Mouse (Mus musculus) heart, embryonic 16.5 days (tissue): ENCODE data around the gene Dnajc9. TPM values are rescaled to one million over a fixed set of nuclear protein-coding genes. Genes with fewer than 3 reads are reported as not detected.

Source experiments
- ATAC-seq: fragments of 200-750 bp; cut with Nextera tagmentation; replicated peaks from 2 replicates; pipeline ENCODE4 v1.8.0; 2017; ENCODE audit warnings: moderate number of reproducible peaks; ENCODE audit not compliant: insufficient read depth, low FRiP score; ENCODE audit errors: extremely low read depth
- H3K27ac ChIP-seq: fragments of 300-500 bp; sonication (generic); 2 replicates; pipeline ENCODE4 v1.5.1; 2014; ENCODE audit warnings: mild to moderate bottlenecking, low read length, control low read depth, moderate library complexity
- H3K27me3 ChIP-seq: fragments of 300-500 bp; sonication (generic); 2 replicates; pipeline ENCODE4 v1.6.1; 2014; ENCODE audit warnings: low read length, mixed read lengths; ENCODE audit not compliant: control insufficient read depth, insufficient read depth
- H3K36me3 ChIP-seq: fragments of 300-500 bp; sonication (generic); 2 replicates; pipeline ENCODE4 v1.6.1; 2014; ENCODE audit not compliant: control insufficient read depth, insufficient read depth
- H3K4me1 ChIP-seq: fragments of 300-500 bp; sonication (generic); 2 replicates; pipeline ENCODE4 v1.6.1; 2014; ENCODE audit warnings: low read length, mixed read lengths; ENCODE audit not compliant: control insufficient read depth, insufficient read depth
- H3K4me2 ChIP-seq: fragments of 300-500 bp; sonication (generic); 2 replicates; pipeline ENCODE4 v1.6.1; 2014; ENCODE audit warnings: low read depth, mild to moderate bottlenecking, control low read depth, low read length
- H3K4me3 ChIP-seq: fragments of 300-500 bp; sonication (generic); 2 replicates; pipeline ENCODE4 v1.5.1; 2014; ENCODE audit warnings: mild to moderate bottlenecking, control low read depth, low read length
- H3K9ac ChIP-seq: fragments of 300-500 bp; sonication (generic); 2 replicates; pipeline ENCODE4 v1.6.1; 2014; ENCODE audit warnings: low read length, control low read depth
- H3K9me3 ChIP-seq: fragments of 300-500 bp; sonication (generic); replicated peaks from 2 replicates; pipeline ENCODE4 v1.6.1; 2016; ENCODE audit warnings: low read length; ENCODE audit not compliant: control insufficient read depth
- WGBS: fragments of 180-500 bp; shearing (Covaris S2); extraction: QIAGEN DNeasy Blood & Tissue Kit; methylation state at CpG from one replicate; pipeline ENCODE4 v1.1.7; 2014; 5-methylcytosine and 5-hydroxymethylcytosine counted together
- polyA plus RNA-seq: library from polyadenylated mRNA; unstranded; fragments of >200 nt; fragmentation: Nextera tagmentation; extraction: Ambion mirVana; gene quantifications from 2 replicates; pipeline ENCODE4 v1.2.1, GENCODE M21; 2015

Gene Dnajc9
- polyA plus RNA-seq, 1 experiment from 2014 or later, result 126 TPM

DNA sequence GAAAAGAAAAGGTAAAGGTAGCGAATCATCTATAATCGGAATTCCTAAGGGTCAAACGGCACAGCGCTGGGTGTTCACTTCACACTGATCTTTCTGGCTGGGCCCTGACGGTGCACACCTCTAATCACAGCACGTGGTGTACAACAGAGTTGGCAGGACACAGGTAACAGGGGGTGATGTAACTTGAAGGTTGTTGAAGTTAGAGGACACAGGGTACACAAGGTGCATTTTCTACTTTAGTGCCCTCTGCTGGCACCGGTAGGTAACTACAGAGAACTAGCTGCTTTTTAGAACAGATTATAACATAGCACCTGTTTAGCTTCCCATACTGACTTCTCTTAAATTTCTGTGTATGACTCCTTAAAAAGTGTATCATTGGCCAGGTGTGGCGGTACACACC lies 48.6 kb downstream of the Dnajc9 start:
- Histone ChIP-seq H3K27me3 (no peaks in the 10 kb centered on the region), H3K27ac (no peak overlapping the region), H3K9me3 (0 out of 2 replicates have a peak, but pooled peaks cover 2% of the 10 kb centered on the region), H3K4me2 (no peak overlapping the region), H3K4me3 (no peak overlapping the region), H3K4me1 (no peaks in the 10 kb centered on the region), H3K9ac (no peak overlapping the region), H3K36me3 (peaks cover 36% of the 10 kb centered on the region)
- no peak for ATAC-seq
- 86% methylated on average over 8 of the region's 8 CpGs for WGBS

DNA sequence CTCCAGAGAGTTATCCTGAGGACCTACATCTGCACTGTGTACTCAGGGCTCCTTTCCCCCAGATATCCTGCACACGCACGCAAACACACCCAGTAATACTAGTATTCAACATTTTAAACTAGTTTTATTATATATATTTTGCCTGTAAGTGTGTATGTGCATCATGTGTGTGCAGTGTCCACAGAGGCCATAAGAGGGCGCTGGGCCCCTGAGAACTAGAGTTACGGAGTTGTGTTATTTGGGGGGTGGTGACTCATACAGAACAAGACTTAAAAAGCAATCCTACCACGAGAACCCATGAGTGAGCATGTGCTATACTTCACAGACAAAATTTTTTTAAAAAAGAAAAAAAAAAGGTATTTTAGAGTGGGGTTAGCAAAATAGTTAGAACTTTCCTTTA lies 49.3 kb downstream of the Dnajc9 start:
- H3K4me2 ChIP-seq, result no peak overlapping the region
- no peaks in the 10 kb centered on the region for H3K27me3 ChIP-seq
- H3K4me3 ChIP-seq, result no peak overlapping the region
- H3K4me1 ChIP-seq, result no peaks in the 10 kb centered on the region
- no peak overlapping the region for H3K27ac ChIP-seq
- no peak overlapping the region for H3K9ac ChIP-seq
- H3K36me3 ChIP-seq, result peaks cover 36% of the 10 kb centered on the region
- H3K9me3 ChIP-seq, result 0 out of 2 replicates have a peak, but pooled peaks cover 2% of the 10 kb centered on the region
- 95% methylated on average over 5 of the region's 5 CpGs for WGBS
- no peak for ATAC-seq

Other genes with a start within 250 kb of the Dnajc9 start
- gene Kcnk5, start 207.1 kb downstream of the Dnajc9 start, polyA plus RNA-seq, result 3.9 and 4.1 TPM in 2 replicates
- not detected in 2 replicates for gene Kcnk16, start 119.7 kb downstream of the Dnajc9 start, polyA plus RNA-seq
- gene Nudt13, start 94.2 kb downstream of the Dnajc9 start, polyA plus RNA-seq, result 15.4 and 15.6 TPM in 2 replicates
- 34.9 and 35.8 TPM in 2 replicates for gene Ecd, start 40.8 kb downstream of the Dnajc9 start, polyA plus RNA-seq
- gene Fam149b, start 40.7 kb downstream of the Dnajc9 start, polyA plus RNA-seq, result 26.3 TPM in 2 replicates
- 93.5 and 93.8 TPM in 2 replicates for gene Mrps16, start 4.7 kb upstream of the Dnajc9 start, polyA plus RNA-seq
- gene Cfap70, start 63.3 kb upstream of the Dnajc9 start, polyA plus RNA-seq, result 0.45 and 0.61 TPM in 2 replicates
- gene Anxa7, start 91.2 kb upstream of the Dnajc9 start, polyA plus RNA-seq, result 45.8 and 51.5 TPM in 2 replicates
- 0.25 and 0.60 TPM in 2 replicates for gene Mss51, start 108.0 kb upstream of the Dnajc9 start, polyA plus RNA-seq
- gene Ppp3cb, start 157.7 kb upstream of the Dnajc9 start, polyA plus RNA-seq, result 28.4 and 32.0 TPM in 2 replicates